Mouse (Mus musculus): Measurements from ENCODE around the gene Inca1.

Gene Inca1

DNA sequence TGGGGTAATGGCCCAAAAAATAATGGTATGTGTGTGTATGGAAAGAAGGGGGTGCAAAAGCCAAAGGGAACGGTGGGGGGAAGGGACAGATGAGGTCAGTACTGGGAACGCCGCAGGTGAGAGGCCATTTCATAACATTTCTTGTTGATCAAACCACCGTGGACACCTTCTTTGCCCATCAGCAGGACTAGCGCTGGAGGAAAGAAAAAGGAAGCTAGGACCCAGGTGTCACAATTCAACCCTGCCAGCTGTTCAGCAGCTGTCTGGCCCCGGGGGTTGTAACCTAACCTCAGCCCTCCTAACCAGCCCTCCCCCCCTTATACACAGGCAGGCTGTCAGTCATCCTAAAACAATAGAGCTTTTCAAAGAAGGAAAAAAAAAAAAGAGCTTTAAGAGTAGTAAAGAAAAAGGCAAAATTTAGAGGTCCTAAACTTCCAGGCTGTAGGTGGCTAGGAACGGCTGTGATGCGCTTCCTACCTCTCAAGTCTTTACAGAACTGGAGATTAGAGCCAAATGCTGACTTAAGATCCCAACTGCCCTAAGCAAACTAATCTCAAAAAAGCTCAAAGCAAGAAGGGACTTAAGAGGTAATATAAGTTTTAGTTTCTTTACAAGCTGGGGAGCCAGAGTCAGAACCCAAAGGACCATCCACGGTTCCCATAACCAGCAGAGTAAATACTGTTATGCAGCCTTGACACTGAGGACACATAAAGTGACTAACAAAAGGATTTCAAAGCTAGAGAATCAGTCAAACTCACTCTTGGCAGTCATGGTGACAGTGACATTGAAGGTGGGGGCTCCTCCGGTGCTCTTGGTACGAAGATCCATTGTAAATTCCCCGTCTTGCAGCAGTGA, 47.7 kb downstream of the Inca1 start:
- DNase-seq, result peak in 1 of 2 experiments; percentile 10

DNA sequence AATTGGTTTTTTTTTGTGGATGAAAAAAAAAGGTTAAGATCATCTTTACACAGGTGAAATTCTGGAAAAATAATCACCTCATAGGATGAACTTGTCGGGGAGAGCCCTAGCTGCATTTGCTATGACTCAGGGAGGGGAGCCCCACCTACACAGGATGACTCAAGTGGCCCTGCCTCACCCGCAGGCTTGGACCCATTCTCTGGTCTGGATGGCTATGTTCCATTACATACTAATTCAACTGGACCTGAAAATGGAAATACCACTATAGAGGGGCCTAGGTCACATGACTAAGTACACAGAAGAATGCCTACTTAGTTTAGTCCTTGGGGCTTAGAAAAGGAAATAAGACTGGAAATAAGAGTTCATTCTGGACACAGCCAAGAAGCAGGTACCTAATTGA, 48.6 kb downstream of the Inca1 start:
- peak in 1 of 2 experiments; percentile 8 for DNase-seq

DNA sequence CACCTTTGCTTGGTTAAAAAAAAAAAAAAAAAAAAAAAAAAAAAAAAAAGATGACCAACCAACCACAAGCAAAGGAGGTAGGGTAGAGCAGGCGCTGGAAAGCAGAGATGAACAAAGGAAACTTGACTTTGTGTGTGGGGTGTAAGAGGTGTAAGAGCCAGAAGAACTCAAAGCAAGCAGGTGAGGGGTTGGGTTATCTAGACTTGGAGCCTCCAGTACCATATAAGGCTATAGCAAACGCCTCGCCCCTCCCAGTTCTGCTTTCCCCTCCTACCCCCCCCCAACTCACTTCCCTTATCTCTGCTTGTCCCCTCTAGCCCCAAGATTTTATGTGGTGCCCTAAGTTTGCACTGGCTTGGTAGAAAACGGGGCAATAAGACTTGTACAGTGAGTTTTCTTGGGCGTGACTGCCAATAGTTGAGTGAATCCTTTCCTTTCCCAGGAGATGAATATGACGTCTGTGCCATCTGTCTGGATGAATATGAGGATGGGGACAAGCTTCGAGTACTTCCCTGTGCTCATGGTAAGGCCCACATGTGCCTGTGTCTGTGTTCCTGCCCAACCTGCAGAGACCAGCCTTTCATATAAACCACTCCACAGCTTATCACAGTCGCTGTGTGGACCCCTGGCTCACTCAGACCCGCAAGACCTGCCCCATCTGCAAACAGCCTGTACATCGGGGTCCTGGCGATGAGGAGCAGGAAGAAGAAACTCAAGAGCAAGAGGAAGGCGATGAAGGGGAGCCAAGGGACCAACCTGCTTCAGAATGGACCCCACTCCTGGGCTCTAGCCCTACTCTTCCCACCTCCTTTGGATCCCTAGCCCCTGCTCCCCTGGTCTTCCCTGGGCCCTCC, 49.4 kb downstream of the Inca1 start:
- peak in 1 of 2 experiments; percentile 18 for DNase-seq

DNA sequence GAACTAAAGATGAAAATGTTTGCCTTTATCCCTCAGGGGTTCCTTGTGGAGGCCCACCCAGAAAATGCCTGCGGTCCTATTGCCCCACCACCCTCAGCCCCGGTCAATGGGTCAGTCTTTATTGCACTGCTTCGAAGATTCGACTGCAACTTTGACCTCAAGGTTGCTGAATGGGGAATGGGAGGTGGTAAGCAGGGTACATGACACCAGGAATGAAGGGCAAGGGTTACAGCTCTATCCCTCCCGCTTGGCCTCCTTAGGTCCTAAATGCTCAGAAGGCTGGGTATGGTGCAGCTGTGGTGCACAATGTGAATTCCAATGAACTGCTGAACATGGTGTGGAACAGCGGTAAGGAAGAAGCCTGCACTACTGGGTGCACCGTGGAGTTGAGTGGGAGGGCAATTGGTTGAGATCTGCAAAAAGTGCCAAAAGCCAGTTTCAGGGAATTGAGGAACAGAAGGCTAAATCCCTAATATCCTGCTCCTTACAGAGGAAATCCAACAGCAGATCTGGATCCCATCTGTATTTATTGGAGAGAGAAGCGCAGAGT, 50.7 kb downstream of the Inca1 start:
- DNase-seq, result peak in 1 of 2 experiments; percentile 6

GRCm38 (mm10) chr11:70648512-70648911, 51.4 kb downstream of the Inca1 start:
- no peak for DNase-seq

- DNase-seq, result peak; percentile 36 to 48
Observed at GRCm38 (mm10) chr11:70647716-70648420, 52.1 kb downstream of the Inca1 start.

GRCm38 (mm10) chr11:70646691-70647650, 53.0 kb downstream of the Inca1 start, which contains the start of the genes Rnf167 and Slc25a11:
TSS of gene Rnf167 (plus strand) at chr11:70647235.
TSS of gene Slc25a11 (minus strand) at chr11:70647479.
- peak; percentile 96 to 98 for DNase-seq

GRCm38 (mm10) chr11:70646259-70646555, 53.7 kb downstream of the Inca1 start:
- peak in 1 of 2 experiments; percentile 44 for DNase-seq

- peak in 1 of 2 experiments; percentile 20 for DNase-seq
Observed at GRCm38 (mm10) chr11:70645461-70646258, 54.3 kb downstream of the Inca1 start.

GRCm38 (mm10) chr11:70644564-70645103, 55.3 kb downstream of the Inca1 start:
- DNase-seq, result peak in 1 of 2 experiments; percentile 40

DNA sequence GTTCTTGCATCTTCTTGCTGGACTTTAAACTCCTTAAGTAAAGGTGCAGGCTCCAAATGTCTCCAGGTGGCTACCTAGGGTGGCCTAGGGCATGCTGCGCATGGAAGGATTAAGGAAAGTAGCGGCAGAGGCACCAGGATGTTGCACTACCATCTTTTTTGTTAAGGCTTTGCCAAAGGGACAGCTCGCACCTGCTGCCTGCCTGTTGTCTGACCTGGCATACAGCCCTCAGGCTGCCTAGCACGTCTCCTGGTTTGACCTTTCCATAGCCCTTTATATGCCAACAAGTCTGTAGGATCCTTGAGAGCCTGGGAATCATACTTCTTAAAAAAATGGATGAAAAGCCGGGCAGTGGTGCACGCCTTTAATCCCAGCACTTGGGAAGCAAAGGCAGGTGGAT, 56.9 kb downstream of the Inca1 start:
- peak in 1 of 2 experiments; percentile 13 for DNase-seq

GRCm38 (mm10) chr11:70641241-70641640, 58.7 kb downstream of the Inca1 start:
- no peak for DNase-seq

GRCm38 (mm10) chr11:70639976-70640375, 60.0 kb downstream of the Inca1 start:
- no peak for DNase-seq

- no peak for DNase-seq
Observed at GRCm38 (mm10) chr11:70638714-70639278, 61.2 kb downstream of the Inca1 start, which contains the start of gene Gp1ba. TSS of gene Gp1ba (plus strand) at chr11:70639122.
